Mouse (Mus musculus) frontal cortex, postnatal 14 days (tissue): ENCODE data around the gene Synj1.
A peak's percentile ranks its signal among the peaks of the same experiment; 100 is the strongest.

Source experiments
- DNase-seq, 2 experiments: peaks; one replicate each; pipeline ENCODE4 v3.0.0; 2022; ENCODE audit warnings: low spot score in 2 of 2

Gene Synj1

DNA sequence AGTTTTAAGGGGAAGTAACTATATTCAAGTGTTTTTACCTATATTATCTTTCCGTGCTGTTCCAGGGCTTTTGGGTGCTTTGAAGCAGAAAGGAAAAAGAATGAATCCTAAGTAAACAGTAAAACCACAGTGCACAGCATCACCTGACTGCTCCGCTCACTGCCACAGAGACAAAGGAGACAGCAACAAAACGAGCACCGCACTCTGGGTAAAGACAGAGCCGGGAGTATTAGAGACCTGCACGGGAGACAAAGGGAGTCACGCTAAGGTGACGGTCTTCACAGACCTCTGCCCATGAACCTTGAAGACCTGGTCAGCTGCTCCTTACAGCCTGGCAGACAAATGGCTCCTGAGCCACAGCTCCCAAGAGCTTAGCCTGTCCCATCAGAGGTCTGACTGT lies 64.1 kb downstream of the Synj1 start:
- DNase-seq: no peak

- no peak for DNase-seq
Measured at GRCm38 (mm10) chr16:90941246-90941645, 69.9 kb downstream of the Synj1 start.

- peak; percentile 87 to 91 for DNase-seq
Measured at GRCm38 (mm10) chr16:90934687-90935328, 76.3 kb downstream of the Synj1 start, which contains the start of gene Cfap298. Cfap298 (minus strand) TSS chr16:90935114.

- DNase-seq: peak in 1 of 2 experiments; percentile 52
Measured at GRCm38 (mm10) chr16:90934193-90934686, 76.9 kb downstream of the Synj1 start.

- no peak for DNase-seq
Measured at GRCm38 (mm10) chr16:90933534-90934176, 77.5 kb downstream of the Synj1 start.

DNA sequence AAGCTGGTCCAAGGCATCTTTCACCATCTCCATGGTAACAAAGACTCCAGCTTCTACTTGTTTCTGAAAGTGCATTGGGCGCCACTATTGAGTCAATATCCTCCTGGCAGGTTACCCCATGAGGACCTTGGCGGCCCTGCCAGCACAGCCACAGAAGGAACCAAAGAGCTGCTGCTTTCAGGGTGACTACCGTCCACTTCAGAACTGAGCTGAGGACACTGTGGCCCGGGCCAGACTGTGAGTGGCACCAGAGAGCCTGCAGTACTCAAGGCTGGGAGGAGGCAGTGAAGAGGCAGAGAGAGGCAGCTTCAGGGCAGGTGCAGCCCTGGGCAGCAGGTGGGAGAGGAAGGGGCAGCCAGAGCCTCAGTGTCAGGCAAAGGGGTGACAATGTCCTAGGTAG lies 83.7 kb downstream of the Synj1 start:
- DNase-seq: no peak

- DNase-seq: peak; percentile 44 to 62
Measured at GRCm38 (mm10) chr16:90925461-90925860, 85.6 kb downstream of the Synj1 start.

DNA sequence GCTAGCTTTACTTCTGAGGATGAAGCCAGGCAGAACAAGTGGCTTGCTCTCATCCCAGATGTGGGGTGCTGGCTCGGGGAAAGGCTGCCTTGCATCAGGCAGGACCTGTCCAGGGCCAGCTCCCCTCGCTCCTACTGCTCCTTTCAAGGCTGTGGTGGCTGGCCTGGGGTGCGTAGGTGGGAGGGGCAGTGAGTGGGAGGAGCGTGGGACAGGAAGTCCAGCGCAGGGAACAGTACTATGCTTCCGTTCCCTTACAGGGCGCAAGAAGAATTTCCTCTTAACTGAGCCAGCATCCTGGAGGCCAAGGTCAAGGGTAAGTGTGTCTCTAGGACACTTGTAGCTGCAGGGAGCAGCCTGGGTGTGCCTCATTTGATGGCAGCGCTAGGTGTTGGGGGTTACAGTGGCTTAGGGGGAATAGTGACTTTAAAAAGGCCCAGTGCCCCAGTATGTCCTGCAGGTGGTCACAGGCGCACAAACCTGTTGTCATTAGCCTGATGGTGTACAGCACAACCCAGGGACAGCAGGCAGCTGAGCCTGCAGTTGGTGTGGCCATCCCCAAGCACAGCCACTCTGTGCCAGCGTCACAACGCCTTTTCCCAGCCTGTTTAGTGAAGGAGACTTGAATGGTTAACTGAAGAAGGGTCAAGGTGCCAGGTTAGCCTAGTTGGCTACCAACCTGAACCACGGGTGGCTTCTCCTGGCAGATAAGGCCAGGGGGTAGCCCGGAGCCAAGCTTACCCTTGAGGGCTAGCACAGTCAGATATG lies 86.3 kb downstream of the Synj1 start:
- DNase-seq: no peak

DNA sequence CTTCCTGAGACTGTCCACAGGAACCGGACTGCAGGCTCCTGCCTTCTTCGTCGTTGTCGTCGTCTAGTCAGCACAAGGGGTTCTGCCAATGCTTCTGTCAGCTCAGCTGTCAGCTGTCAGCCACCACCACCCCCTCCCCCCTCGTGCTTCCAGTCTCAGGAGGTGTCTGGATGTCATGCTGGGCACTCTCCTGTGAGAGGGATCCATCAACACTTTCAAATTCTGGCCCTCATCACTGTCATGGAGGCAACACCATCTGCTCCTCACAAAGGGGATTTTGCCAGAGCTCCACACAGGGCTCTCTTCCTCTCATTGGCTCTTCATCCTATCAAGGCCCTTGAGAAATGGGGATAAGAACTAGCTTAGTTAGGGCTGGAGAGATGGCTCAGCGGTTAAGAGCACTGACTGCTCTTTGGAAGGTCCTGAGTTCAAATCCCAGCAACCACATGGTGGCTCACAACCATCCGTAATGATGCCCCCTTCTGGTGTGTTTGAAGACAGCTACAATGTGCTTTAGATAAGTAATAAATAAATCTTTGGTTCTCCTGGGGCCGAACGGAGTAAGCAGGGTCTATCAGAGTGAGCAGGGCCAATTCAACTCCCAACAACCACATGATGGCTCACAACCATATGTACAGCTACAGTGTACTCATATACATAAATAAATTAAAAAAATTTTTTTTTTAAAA lies 89.5 kb downstream of the Synj1 start:
- no peak for DNase-seq

GRCm38 (mm10) chr16:90917156-90917555 lies 94.0 kb downstream of the Synj1 start:
- DNase-seq: no peak

- no peak for DNase-seq
Measured at GRCm38 (mm10) chr16:90916040-90916481, 95.0 kb downstream of the Synj1 start.

DNA sequence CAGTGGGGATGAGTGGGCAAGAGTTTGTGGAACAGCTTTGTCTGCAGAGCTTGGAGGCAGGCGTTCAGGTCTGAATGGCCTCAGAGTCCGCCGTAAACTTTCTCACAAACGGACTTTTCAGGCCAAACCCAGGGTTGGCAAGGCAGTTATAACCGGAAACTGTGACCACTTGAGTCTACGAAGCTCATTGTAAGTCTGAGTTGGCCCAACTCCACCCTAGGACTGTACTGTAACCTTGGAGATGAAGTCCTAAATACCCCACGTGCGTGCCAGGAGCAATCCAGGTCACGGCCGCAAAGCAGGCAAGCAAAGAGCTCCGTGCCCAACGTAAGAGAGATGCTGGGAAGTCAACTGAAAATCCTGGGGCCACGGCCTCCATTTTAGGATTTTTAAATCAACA lies 99.3 kb downstream of the Synj1 start:
- DNase-seq: no peak

DNA sequence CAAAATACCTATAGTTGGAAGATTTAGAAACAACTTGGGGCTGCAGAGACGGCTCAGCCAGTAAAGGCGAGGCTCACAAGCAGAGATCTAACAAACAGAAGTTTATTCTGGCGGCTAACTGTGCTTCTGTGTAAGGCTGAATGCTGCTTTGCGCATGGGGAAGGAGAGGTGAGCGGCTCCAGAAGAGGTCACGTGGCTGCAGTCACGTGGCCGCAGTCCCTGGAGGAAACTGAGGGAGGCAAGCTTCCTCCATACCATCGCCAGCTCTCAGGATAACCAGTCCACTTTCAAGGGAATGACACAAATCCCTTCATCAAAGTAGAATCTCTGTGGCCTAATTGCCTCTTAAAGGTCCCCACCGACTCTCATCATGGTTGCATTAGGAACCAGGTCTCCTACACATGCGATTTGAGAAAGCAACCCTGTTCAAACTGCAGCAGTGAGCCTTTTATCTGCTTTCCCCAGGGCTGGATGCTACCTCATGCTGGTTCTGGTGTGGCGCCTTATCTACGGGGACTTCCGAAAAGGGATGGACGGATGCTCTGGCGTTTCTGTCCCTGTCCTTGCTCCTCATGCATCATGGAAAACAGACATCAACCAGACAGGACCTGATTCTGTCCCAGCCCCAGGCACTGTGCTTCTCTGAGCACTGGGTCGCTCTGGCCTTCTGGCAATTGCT lies 100.1 kb downstream of the Synj1 start:
- DNase-seq: no peak

GRCm38 (mm10) chr16:90907250-90907649 lies 103.9 kb downstream of the Synj1 start:
- DNase-seq: no peak

GRCm38 (mm10) chr16:90903300-90903699 lies 107.8 kb downstream of the Synj1 start:
- no peak for DNase-seq

GRCm38 (mm10) chr16:90901364-90901763 lies 109.7 kb downstream of the Synj1 start:
- DNase-seq: no peak

GRCm38 (mm10) chr16:90899498-90899897 lies 111.6 kb downstream of the Synj1 start:
- DNase-seq: no peak

DNA sequence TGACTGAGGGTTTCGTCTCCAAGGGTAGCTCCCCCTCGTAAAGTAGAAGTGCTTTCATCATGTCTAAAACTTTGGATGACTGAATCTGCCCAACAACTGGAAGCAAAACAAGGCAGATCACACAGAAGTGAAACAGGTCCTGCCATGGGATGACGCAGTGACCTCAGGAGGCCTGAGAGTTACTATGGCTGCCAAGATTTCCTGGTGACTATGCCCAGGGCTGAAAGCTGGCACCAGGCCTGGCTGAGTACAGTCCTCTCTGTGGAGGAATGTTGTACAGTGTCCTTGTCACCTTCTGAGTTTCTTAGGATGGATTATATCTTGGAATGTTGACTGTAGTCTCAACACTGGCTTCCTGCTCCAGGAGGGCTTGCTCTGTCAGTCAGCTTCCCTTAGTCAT lies 113.5 kb downstream of the Synj1 start:
- DNase-seq: no peak

DNA sequence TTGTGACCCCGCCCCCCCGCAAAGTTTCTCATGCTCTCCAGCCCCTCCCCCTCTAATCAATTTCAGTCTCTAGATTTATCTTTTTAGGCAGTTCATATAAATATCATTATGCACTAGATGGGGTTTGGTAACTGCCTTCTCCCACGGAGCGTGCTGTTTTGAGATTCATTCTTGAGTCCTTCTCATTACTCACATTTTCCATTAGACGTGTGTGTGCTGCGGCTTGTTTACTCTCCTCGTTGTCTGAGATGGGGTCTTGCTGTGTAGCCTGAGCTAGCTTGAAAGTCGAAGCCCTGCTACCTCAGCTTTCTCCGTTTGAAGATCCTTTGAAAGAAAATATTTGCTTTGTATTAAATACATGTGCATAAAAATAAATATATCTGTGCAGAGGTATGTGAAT lies 117.3 kb downstream of the Synj1 start:
- DNase-seq: no peak

DNA sequence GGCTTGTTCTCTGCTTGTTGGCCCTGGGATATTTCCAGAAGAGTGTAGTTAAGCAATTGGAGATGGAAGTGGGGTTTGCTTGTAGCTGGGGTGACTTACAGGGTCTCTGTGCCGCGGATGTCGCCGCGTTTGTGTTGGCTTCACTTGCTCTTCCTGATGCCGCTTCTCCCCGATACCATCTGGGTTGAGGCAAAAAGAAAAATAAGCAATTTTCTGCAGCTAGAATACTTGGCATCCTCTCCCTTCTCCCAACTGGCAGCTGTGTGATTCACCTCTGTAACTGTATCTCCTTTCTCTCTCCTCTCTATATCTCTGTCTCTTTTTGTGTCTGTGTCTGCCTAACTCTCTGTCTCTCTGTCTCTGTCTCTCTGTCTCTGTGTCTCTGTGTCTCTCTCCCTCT lies 118.1 kb downstream of the Synj1 start:
- no peak for DNase-seq

DNA sequence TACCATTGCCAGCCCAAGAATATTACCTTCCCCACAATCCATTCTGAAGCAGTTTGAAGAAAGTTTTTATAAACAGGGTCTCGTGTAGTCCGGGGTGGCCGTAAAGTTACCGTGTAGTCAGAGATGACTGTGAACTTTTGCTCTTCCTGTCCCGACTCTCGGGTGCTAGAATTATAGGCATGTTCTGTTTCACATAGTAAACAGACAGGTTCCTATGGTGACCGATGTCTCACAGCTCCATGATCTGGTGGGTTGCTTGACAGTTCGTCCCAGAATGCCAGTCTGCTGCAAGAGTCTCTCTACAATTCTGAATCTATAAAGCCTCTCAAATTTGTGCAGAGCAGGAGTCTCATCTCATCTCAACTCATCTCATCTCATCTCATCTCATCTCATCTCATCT lies 119.0 kb downstream of the Synj1 start:
- no peak for DNase-seq
